Mouse (Mus musculus) v-Abl transformed pro-B cells (cell line): ENCODE data around the gene Dph1.

Source experiments
- in situ Hi-C, 2 experiments: fragments of 400-800 bp; cut with MboI; formaldehyde crosslinking; loops; one replicate each; pipeline ENCODE4 v1.15.1; 2025; ENCODE audit not compliant: unreplicated experiment in 2 of 2

Dph1 gene

DNA sequence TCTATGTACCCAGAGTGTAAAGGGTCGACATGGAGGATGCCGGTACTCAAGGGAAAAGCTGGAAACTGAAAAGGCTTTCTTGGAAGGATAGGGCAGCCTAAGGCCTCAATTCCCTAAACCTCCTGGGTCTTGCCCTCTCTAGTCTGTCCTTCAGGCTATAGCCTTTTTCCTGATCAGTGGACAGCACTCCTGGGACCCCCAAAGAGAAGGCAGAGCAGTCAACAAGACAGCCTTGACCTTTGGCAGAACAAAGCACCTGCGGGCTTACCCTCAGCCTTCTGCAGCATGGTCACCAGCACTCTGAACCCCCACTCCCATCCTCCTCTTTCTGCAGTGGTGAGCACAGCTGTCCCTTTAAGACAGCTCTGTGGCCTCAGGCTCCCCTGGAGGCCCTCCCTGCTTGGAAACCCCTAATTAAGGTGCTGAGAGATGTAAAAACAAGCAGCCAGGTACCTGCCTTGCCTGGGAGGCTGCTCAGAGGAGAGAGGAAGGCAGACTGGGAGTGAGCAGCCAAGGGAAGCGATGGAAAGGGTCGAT, at the start of gene Dph1:
Dph1 (minus strand) TSS at position 337 of the 537 bp plus-strand sequence.
- in situ Hi-C loops: loop anchor here (5.0 to 25.0 kb wide), 4 partner anchors 36 to 296 kb away; partner anchors contain the start of gene Prpf8 (in 1 of the 2)

DNA sequence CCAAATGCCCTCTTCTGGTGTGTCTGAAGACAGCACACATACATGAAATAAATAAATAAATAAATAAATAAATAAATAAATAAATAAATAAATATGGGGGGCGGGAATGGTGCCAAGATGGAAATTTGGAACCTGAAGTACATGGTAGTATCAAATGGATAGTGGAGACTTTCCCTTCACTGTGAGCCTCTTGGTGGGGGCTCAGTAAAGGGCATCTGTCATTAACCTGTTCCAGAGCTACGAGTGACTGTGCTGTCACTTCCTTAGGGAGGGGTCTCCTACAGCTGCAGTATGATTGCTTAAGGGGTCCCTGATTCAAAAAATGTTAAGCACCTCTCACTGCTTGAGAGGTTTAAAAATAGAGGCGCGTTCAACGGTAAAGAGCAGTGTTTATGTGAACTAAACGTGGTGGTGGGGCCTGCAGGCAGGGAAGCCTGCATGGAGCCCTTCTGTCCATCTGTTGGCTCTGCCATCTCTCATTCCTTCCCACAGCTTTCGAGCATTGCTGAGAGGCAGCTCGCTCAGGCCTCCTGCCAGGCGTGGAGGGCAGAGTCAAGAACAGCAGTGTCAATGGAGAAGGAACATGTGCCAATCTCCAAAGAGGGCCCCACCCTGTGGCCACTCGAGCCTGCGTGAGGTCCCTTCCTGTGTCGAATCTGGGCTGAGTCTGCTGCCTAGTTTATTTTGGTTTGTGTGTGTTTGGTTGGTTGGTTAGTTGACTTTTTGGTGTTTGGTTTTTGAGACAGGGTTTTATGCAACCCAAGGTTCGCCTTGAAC, 49.3 kb upstream of the Dph1 start:
- in situ Hi-C loops: no loop called here

DNA sequence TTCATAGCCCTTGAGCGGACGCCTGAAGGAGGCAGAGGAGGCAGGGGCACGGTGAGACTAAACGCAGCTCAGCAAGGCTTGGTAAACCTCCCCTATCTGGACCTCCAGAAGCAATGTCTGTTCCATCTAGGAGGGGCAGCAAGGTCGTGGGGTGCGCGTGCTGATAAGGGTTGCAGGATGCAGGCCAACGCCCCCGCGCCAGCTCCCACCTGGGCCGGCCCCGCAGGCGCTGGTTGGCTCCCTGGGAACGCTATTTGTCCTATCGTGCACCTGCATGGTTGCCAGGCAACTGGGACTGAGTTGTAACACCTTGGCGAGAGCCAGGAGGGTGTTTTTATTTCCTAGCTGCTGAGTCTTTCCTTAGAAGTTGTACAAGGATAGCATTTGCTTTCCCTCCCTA, 43.7 kb upstream of the Dph1 start:
- in situ Hi-C loops: no loop called here

DNA sequence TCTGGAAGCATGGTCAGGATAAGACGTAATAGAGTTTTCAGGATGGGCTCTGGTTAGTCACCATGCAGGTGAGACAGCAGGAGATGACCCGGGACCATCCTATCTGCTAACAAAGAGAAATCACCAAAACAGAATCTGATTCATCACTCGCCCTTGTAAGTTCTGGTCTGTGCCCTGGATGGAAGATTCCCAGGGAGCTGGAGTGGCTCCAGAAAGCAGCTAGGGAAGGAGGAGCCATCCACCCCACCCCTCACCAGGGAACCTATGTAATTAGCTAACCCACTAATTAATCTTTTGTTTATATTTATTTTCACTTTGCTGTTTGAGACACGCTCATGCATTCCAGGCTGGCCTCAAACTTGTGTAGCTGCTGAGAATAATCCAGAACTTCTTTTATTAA, 41.4 kb upstream of the Dph1 start:
- in situ Hi-C loops: no loop called here

DNA sequence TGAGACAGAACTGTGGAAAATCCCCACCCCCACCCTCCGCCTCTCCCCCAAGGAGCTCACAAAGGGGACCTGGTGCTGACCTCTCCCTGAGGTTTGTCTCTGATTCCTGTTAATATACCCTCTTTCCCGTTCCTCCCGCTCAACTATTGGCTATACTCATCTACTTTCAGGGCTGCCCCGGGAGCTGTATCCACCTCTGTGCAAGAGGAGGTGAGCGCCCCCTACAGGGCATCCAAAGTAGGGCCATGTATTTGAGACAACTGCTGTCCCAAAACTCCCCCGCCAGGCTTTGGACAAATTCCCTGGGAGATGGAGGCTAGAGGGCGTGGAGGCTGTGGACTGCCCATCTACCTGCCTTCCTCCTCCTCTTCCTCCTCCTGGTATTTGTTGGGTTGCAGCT, 40.7 kb upstream of the Dph1 start:
- in situ Hi-C loops: no loop called here

DNA sequence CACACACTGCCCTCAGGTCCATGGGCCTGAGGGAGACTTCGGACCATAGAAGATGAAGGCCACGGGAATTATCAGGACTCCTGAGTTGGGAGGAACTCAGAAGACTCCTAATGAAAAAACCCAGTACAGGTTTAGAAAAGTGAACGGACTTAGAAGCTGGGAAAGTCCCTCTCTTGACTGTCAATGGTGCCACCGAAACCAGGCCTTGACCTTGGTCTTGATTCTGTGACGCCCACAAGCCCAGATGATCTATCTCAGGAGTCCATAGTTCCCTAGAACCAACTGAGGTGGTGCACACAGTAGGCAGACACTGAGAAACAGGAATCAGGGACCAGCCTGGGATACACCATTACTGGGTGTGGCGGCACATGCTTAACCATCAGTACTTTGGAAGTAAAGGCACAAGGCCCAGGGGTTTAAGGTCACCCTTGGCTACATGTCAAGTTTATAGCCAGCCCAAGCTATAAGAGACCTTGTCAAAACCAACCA, 39.3 kb upstream of the Dph1 start:
- in situ Hi-C loops: no loop called here

DNA sequence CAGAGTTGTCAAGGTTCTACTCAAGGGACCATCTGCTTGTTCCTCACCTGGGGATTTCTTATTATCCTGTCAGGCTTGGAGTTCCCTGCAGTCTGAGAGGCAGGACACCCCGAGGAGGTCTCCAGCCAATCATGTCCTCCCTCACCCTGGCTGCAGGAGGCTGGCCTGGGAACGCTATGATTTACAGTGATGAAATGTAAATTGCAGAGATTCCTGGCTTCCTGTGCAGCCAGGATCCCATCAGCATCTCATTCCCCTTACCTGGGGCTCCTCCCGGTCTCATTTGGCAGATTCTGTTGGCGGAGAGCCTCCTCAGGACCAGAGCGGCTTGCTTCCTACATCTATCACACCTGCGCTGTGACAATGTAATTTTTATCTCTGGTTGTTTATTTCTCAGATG, 38.2 kb upstream of the Dph1 start:
- in situ Hi-C loops: loop anchor here in 1 of 2 experiments (5.0 kb wide), 1 partner anchor 37 kb away; the partner anchor contains the start of genes Dph1 and Rtn4rl1

DNA sequence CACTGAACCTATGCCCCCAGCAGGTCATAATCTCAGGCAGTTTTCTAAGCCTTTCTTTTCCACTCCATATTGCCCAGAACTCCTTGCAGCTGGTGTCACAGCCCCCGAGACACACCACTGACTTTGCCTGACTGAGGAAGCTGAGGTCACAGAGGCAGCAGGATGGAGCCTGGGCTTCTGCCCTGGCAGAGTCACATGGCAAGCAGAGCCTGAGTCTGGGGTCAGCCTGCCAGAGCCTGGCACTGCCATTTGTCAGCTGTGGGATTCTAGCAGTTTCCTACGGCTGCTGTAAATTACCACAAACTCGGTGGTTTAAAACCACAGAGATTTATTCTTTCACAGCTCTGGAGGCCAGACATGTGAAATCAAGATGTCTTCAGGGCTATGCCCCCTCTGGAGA, 36.6 kb upstream of the Dph1 start:
- in situ Hi-C loops: loop anchor here in 1 of 2 experiments (5.0 kb wide), 1 partner anchor 35 kb away; the partner anchor contains the start of genes Dph1 and Rtn4rl1

DNA sequence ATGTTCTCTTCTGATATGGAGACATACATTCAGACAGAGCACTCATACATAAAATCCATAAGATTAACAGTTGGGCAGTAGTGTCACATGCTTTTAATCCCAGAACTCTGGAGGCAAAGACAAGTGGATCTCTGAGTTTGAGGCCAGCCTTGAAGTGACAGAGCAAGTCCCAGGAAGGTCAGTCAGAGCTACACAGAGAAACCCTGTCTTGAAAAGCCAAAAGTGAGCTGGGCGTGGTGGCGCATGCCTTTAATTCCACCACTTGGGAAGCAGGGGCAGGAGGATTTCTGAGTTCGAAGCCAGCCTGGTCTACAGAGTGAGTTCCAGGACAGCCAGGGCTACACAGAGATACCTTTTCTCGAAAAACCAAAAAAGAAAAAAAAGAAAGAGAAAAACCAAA, 33.8 kb upstream of the Dph1 start:
- in situ Hi-C loops: loop anchor here in 1 of 2 experiments (5.0 kb wide), 1 partner anchor 33 kb away; the partner anchor contains the start of genes Dph1 and Rtn4rl1

DNA sequence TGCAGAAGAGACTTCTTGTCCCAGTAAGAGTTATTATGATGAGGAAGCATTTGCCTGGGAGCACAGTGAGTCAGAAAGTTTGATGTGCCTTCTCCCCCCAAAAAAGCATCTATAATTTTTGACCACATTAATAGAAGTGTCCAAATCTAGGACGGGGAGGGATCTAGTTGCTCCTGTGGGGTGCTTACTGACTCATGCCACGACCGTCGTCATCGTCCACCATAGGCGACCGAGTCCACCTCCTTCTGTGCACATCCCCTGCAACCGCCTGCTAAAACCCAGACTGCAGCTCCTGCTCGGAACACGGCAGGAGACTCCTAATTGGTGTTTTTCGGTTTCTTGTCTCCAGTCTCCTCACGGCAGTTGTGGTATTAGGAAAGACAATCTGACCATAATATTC, 33.0 kb upstream of the Dph1 start:
- in situ Hi-C loops: no loop called here

DNA sequence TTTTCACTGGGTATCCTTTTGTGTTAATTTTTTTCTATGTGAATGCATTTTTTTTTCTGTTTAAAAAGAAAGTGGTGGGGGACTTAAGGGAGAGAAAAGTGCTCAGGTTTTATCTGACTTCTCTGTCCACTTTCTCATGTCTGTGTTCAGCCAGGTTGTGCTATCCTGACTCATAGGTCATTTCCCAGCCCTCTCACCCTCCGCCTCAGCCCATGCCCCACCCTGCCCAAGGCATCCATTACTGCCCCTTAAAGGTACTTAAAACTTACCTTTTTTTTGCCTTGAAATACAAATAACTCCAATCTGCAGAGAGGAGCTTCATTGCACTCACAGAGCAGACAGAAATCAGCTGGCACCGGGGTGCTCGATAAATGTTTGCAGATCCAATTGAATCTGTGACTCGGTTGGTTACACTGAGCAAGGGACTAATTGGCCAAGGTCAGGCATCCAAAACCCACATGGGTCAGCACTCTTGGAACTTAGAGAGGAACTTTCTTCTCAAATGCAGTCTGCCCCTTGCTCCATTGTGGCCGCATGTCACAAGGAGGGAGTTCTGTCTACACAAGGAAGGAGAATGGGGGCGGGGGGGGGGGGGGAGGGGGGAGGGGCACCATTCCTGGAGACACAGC, 29.6 kb upstream of the Dph1 start:
- in situ Hi-C loops: no loop called here

DNA sequence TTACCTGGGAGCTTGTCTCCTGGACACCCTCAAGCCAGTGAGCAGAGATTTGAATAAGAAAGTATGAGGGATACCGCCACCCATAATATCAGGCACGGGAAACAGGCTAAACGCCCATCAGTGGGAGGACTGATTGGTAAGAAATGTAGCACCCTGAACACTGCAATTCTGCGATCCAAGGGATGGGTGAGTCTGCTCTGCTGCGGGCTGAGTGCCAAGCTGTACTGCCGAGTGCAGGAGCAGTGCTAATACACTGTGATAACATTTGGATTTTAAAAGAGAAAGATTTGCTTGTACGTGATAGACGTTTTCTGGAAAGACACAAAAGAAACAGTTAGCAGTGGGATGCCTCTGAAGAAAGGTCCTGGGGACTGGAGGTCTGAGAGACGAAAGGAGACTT, 29.1 kb upstream of the Dph1 start:
- in situ Hi-C loops: no loop called here

DNA sequence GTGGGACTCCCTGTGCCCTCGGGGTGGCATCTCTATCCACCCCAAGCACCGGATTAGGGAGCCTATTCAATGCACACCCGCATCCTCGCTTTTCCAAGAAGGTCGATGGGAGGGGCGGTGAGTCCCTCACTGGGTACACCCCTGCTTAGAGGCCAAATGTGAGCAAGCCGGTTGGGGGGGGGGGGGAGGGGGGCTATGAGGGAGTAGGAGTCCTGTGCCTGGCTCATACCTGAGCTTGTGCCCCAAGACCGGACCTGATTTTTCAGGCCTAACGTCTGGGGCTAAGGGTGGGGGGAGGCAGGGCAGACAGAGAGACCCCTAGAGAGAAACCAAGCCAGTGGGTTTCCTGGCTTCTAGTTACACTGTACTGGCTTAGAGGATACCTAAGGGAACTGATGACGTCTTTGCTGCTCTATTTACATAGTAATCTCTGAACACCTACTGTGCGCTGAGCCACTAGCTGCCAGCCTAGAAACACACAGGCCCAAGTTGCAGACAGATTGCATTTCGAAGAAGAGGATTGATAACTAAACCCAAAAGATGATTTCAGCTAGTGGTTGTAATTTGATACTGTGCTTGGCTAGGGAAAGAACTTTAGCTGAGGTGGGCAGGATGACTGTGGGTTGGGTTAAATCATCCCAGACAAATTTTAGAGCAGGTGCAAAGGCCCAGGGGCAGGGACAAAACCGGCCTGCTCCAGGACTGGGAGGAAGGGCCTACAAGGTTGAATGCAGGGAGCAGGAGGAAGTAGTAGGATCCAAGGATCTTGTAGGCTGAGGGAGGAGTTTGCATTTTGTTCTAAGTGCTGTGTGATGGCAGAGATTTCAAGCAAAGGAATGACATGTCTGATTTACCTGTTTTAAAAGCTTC, 23.3 kb upstream of the Dph1 start:
- in situ Hi-C loops: no loop called here

DNA sequence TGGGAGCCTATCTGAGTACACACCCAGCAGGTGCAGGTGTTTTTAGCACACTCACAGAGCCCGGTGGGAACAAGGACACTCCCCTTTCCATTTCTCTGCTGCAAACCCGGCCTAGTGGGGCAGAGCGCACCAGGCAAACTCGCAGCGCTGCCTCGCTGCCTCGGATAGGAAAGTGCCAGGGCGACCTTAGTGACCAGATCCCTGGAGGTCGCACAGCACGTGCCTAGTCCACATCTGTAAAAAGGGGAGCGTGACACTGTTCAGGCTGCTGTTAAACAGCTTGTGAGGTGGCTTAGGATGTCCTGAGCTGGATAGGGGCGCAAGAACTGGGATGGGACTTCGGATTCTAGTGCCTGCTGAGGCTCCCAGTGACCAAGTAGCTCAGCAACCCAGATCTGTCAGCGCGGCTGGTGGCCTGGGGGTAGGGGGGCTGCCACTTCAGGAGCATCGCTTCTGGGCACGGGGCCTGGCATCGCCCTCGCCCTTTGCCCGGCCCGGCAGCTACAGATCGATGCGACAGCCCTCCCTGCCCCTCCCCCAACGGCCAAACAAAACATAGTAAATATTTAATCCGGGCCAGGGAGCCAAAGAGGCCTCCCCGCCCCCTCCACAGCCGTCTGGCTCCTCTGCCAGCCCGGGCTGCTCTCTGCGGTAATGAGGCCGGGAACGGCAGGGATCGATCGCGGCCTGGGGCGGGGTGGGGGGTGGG, 22.5 kb upstream of the Dph1 start:
- in situ Hi-C loops: no loop called here

DNA sequence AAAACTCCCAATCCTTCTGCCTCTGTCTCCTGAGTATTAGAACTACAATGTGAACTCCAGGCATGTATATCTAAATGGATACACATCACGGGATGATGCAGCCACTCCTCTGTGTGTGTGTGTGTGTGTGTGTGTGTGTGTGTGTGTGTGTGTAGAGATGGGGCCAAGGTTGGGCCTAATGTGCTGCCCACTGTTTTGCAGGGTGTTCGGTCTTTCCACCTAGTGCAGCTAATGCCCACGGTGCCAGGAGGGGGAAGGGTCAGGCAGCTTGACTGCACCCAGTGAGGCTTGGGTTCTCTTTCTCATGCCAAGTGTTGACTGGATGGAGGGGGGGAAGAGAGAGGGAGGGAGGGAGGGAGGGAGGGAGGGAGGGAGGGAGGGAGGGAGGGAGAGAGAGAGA, 21.8 kb upstream of the Dph1 start:
- in situ Hi-C loops: no loop called here

DNA sequence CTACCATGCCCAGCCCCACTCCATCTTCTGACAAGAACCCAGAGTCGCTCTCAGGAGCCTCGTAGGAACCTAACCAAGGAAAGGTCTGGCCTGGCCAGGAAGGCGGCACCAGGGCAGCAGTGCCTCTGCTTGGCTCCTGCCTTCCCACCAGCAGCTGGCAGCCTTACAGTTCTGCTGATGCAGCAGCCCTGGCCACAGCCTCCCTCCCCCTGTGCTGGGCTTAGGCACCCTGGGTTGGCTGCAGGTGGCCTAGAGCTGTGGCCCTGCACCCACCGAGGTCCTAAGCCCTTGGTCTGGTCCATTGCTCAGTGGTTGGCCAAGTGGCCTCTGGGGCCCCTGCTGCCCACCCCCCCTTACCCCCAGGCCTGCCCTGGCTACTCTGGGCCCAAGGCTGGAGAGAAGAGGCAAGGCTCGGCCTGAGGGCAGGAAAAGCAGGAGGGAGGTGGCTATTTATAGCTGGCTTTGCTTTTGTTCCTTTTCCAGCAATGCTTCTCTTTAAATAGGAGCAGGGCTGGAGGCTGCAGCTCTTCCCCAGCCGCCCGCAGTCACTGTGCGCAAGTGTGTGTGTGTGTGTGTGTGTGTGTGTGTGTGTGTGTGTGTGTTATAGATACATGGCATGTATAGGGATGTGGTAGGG, 21.1 kb upstream of the Dph1 start:
- in situ Hi-C loops: no loop called here

DNA sequence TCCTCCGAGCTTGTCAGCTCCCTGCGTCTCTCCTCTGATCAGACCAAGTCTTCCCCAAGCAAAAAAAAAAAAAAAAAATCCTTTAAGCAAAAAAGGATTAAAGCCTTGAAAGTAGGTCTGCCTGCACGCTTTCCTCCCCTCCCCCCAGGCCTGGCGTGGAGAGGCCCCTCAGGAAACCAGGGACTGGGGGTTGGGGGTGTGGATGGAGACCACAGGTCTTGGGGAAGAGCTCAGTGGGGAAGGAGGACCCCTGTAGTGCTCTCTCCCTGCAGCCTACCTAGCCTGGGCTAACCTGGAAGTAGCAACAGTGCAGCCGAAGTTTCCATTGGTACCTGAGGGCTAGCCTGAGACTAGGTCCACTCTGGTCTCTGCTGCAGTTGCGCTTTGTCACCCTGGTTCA, 19.7 kb upstream of the Dph1 start:
- in situ Hi-C loops: no loop called here

DNA sequence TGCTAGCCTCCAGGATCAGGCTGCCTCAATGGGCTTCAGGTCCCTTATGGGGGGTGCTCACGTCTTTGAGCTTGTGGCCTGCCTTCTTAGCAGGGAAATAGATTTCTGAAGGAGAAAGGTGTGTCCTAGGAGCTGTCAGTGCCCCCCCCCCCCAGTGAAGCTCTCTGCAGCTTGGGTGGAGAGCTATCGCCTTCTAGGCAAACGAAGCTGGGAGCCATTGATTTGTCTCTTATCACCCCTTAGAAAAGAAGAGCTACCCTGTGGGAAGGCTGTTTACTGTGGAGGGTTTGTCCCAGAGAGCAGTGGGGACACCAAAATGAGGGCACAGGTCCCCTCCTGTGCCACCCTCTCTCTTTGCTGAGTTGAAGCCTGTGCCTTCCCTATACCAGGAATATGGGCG, 19.1 kb upstream of the Dph1 start:
- in situ Hi-C loops: no loop called here

DNA sequence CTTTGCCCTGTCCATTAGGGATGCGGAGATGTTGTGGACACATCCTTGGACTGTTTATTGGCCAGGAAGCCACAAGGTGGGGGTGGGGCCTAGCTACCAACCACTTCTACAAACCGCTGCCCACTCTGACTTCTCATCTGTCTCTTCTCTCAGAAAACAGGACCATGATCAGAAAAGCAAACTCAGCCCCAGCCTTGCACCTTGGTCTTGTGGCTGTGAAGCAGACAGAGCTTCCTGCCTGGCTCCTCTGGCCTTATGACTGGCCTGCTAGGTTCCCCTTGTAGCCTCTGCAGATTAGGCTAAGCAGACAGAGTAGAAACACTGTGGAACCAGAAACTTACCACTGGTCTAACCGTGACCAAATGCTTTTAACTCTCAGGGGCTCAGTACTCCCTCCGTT, 18.3 kb upstream of the Dph1 start:
- in situ Hi-C loops: no loop called here

DNA sequence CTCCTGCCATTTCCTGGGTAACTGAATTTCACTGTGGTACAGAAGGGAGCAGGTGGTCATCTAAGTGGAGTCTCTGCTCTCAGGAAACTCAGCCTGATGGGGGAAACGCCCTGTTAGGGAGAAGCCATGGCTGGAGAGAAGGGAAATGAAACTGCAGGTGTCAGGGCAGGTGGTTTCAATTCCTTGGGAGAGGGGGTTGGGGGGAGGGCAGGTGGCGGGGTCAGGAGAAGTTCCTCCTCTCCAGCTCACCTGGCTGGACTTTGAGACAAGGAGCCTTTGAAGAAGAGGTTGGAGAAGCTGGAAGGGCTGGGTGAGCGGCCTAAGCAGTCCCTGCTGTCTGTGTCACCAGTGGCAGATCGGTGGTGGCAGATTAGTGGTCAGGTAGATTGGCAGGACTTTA, 15.3 kb upstream of the Dph1 start:
- in situ Hi-C loops: no loop called here
